Mouse (Mus musculus) retina, postnatal 7 days (tissue): Measurements from ENCODE around the gene Prl7c1.
"Not testable (repeated sequence)": the region's sequence is repeated elsewhere in the genome, so short reads cannot be mapped to it uniquely, and the experiment has no call there.

ENCODE experiments used
- DNase-seq: peaks from one replicate; pipeline ENCODE4 v3.0.0-alpha.2; 2012; ENCODE audit warnings: low read depth, low spot score

Prl7c1 gene

DNA sequence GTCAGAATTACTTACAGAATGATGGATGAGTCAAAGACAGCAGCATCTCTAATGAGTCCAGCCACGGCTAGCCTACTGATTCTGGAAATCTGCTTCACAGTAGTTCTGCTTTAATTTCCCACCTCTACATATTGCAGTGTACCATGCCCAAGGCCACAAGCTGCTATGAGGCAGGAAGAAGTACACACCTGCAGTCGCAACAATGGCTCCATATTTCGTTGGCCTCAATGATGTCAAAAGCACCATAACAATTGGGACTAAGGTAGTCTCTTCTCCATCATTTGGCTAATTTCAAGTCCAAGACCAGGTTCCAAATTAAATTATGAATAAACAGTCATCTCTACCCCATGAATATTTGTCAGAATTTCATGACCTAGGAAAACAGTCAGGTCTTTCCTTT, at the start of gene Prl7c1:
Prl7c1 (minus strand) TSS at position 101 of the 400 bp plus-strand sequence.
- not testable (repeated sequence) for DNase-seq

- no peak for DNase-seq
Measured at GRCm38 (mm10) chr13:27802765-27803164, 22.2 kb upstream of the Prl7c1 start.

GRCm38 (mm10) chr13:27801354-27801753, 20.8 kb upstream of the Prl7c1 start, which contains the start of gene Prl2a1:
Prl2a1 (plus strand) TSS chr13:27801654.
- DNase-seq: no peak

GRCm38 (mm10) chr13:27799303-27799702, 18.7 kb upstream of the Prl7c1 start:
- DNase-seq: no peak

- no peak for DNase-seq
Measured at GRCm38 (mm10) chr13:27734512-27735186, 46.0 kb downstream of the Prl7c1 start.

DNA sequence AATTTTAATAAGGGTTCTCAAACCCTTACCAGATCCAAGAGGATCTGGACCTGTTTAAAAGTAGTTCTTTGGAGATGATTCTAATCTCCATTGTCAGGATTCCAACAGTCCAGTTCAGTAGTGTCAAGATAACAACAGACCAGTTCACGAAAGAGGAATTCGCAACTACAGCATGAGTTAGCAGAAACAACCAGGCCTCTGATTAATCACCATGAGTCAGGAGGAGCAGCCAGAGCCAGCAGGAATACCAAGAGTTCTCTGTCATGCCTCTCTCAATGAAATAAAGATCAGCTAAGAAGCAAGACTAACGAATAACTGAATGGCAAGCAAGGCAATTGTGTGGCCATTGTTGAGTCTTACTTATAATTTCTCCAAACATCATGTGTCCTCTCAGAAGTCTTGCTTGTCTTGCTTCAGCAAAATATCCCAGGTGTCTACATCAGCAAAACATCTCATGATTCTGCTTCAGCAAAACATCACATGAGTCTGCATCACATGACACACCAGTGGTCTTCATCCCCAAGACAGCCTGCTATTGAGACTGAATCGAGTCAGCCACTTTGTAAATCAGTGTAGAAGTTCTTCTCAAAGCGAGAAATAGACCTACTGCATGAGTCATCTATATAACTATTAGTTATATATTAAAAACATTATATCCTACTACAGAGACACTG, 50.2 kb downstream of the Prl7c1 start:
- not testable (repeated sequence) for DNase-seq

GRCm38 (mm10) chr13:27725057-27725456, 55.5 kb downstream of the Prl7c1 start:
- not testable (repeated sequence) for DNase-seq
